Mouse (Mus musculus) embryonic stem cell, embryonic (primary cell): ENCODE data around the gene Prl8a8.

Experiments used
- CTCF ChIA-PET, 4 experiments: fragments of 300-600 bp in 2 of 4; fragments of 350-600 bp in 2 of 4; sonication (Branson Sonifier 250); formaldehyde crosslinking; loops; one replicate each; lab custom pipeline; 2022; ENCODE audit warnings: inconsistent platforms in 2 of 4; lab: Charles Lee
- POLR2A ChIA-PET, 4 experiments: fragments of 300-600 bp in 2 of 4; fragments of 350-600 bp in 2 of 4; sonication (Branson Sonifier 250); formaldehyde crosslinking; loops; one replicate each; lab custom pipeline; 2022; ENCODE audit warnings: antibody characterized with exemption in 4 of 4, inconsistent platforms in 1 of 4; lab: Charles Lee

The Prl8a8 gene

DNA sequence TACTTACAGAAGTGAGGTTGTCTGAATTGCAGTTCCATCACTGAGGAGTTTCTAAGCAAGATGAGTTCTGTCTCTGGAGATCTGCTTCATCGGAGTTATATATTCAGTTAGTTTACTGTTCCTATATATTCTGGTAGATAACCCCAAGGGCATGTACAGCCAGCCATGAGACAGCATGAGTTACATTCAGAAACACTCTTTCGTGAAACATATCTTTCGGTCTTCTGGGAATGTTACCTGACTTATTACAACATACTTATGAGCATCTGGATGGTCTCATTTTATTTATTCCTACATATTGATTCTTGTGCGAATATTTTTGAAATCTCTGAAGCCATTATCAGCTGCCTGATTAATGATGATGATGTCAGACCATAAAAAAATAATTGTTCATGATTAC lies at the start of gene Prl8a8:
Gene Prl8a8 (minus strand): TSS at position 101 of the 400 bp plus-strand sequence.
- CTCF ChIA-PET = no interaction called here
- POLR2A ChIA-PET = no interaction called here

DNA sequence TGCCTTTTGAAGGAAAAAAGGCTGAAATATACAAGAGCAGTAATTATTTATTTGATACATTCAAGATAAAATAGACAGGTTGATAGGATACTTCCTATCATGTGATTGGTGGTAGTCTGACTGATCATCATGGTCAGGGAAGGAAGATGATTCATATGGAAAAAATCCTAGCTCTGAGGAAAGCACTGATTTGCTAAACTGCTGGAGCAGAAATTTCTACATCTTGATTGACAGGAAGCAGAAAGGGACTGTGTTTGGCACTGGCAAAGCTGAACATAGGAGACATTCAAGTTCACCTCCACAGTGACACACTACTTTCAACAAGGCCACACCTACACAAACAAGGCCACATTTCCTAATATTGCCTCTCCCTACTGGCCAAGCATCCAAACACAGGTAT lies 40.3 kb upstream of the Prl8a8 start:
- ChIA-PET CTCF (no interaction called here), POLR2A (no interaction called here)

DNA sequence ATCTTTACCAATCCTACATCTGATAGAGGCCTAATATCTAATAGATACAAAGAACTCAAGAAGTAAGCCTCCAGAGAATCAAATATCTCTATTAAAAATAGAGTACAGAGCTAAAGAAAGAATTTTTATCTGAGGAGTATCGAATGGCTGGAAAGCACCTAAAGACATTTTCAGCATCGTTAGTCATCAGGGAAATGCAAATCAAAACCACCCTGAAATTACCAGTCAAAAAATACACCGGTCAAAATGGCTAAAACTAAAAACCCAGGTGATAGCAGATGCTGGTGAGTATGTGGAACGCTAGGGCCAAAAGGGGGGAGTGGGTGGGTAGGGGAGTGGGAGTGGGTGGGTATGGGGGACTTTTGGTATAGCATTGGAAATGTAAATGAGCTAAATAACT lies 10.1 kb upstream of the Prl8a8 start:
- ChIA-PET CTCF (interaction anchor here in 1 of 4 experiments (0.6 kb wide), 2 partner anchors 1196 to 1351 kb away, joined by 8 to 10 read pairs; no protein-coding TSS in a partner anchor), POLR2A (no interaction called here)

DNA sequence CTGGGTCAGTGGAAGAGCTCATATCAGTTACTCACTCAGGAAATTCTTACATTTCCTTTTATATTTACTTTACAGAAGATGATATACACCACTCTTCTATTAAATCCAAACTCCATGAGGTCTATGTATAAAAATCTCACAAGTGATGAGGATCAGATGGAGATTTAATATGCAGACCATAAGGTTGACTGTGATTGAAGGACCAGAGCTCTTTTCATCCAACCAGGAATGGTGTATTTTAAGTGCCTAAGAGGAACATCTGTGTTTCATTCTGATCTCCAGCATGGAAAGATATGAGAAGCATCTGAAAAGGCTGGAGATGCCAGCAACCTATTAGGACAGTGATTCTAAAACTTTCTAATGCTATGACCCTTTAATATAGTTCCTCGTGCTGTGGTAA lies 5.4 kb downstream of the Prl8a8 start:
- CTCF ChIA-PET = no interaction called here
- POLR2A ChIA-PET = no interaction called here
